Mouse (Mus musculus): Measurements from ENCODE around the gene Pars2. TPM values are rescaled to one million over a fixed set of nuclear protein-coding genes. Genes with fewer than 3 reads are reported as not detected.

Gene Pars2
- total RNA-seq (2021) = 1 to 10 TPM; 5.6 to 5.8 TPM

DNA sequence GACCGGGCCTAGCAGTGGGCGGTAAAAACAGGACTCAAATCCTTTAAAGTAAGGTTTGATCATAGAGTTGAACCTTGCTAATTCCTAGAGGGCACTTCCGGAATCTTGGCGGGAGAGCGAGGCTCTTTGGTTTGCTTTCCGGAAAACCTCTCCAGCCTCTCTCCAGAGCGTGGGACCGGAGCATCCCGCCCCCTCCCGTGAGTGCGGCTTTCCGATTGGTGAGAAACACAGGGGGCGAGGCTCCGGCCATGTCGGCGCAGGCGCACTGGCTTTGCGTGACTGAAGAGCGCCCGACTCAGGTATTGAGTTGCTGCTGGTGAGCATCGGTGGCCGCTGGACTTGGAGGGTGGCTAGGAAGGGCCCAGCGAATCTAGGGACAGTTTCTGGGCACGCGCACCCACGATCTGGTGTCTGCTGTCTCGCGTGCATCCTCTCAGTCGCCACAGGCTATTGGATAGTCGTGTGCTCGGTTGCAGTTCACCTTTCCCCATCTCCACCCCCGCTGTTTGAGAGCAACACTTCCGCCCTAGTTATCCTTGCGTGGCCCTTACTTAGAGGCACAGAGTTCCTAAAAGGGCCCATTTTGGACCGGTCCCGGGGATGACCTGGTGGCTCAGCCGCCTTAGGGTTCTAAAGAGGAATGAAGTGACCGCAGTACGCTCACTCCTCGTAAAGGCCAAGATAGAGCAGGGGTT, at the start of gene Pars2:
Gene Pars2, plus strand, starts transcription at position 237 of the 695 bp plus-strand sequence.
- intact Hi-C loops (cut with DNase I) = no loop called here

DNA sequence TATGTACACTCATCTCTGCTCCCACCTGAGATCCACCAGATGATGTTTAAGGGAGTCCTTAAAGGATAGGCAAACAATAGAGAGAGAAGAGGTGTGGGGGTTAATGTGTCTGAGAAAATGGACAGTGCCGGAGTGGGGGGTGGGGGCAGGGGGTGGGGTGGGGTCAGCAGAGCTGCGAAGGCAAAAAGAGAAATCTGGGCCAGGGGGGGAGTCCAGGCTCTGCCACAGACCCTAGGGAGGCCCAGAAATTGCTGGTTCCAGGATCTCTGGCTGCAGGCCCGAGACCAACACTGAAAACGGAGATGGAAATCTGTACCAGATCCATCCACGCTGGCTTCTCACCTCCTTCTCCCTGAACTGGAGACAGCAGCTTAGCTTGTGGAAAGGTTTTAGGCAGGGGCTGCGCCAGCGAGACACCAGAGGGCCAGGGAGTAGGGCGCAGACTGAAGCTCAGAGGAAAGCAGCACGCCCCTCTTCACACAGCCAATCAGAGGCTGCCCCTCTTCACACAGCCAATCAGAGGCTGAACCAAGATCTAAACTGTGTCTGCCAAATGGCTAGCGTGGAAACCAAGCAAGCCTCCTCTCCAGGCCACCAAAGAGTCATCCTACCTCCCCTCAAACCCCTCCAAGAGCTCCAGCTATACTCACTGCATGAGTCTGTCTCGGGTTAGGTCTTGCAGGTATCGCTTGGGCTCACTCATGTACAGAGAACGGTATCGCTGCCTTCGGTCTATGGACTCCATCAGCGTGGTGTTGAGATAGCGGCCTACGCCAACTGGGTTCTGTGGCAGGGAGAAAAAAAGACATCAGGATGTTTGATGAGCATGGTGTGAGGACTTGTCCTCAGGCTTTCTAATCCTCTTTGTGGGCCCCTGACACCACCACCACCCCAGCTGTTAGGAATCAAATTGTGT, 44.0 kb upstream of the Pars2 start:
- intact Hi-C loops (cut with DNase I) = no loop called here
- DNase-seq (ENCODE audit: low spot score in 2 of 2) = no peak

More for the DNA sequence above, at the start of gene Pars2:
- DNase-seq (ENCODE audit: low spot score in 2 of 2) = peak; percentile 96 to 98

DNA sequence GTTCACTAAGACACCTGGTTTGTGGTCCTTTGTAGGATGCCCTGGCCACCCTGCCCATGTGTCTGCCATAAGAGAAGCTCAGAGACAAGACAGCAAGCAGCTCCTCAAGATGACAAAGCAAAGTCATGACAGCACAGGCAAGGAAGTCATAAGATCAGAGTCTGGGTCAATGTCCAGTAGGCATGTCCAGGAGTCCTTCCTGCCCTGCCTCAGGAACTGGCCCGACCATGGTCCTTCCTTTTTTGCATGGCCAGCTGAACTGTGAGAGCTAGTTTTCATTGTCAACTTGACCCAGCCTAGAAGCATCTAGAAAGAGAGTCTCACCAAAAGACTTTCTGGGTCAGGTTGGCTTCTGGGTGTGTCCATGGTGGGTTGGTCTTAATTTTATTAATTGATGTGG, 43.0 kb upstream of the Pars2 start:
- no peak for DNase-seq (ENCODE audit: low spot score in 2 of 2)
- intact Hi-C loops (cut with DNase I) = no loop called here

DNA sequence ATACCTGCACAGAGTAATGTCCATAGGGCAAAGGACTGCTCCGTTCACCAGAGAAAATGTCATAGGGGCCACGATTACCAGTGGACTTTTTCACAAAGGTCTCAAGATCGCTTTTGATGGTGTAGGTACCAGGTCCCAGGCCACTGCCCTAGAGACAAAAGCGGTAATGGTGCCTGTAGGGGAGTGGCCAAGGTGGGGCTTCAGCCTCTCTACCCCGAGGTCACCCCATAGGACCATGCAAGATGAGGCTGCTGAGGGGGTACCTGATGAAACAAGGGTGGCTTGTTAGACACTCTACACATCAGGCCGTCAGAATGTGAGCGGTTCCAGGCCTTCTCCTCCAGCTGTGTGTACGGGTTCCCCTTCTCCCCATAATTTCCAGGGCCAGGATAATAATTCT, 37.8 kb upstream of the Pars2 start:
- intact Hi-C loops (cut with DNase I) = loop anchor here (10.0 kb wide), 4 partner anchors 222 to 732 kb away; partner anchors contain the start of gene Ssbp3
- no peak for DNase-seq (ENCODE audit: low spot score in 2 of 2)

DNA sequence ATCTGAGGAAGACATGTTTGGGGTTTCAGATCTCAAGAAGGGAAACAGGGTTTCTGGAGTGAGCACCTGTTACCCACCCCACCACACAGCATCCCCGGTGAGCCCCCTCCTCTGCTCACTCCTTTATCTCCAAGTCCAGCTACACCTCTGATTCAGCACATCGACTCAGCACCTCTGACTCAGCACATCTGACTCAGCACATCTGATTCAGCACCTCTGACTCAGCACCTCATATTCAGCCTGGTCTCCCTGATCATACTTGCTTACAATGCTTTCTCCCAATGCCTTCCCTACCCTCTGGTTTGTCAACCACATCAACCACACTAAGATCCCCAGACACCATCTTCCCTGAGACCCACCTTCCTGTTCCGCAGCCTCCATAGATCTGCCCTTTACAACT, 37.3 kb upstream of the Pars2 start:
- intact Hi-C loops (cut with DNase I) = loop anchor here (10.0 kb wide), 4 partner anchors 221 to 731 kb away; partner anchors contain the start of gene Ssbp3
- no peak for DNase-seq (ENCODE audit: low spot score in 2 of 2)

DNA sequence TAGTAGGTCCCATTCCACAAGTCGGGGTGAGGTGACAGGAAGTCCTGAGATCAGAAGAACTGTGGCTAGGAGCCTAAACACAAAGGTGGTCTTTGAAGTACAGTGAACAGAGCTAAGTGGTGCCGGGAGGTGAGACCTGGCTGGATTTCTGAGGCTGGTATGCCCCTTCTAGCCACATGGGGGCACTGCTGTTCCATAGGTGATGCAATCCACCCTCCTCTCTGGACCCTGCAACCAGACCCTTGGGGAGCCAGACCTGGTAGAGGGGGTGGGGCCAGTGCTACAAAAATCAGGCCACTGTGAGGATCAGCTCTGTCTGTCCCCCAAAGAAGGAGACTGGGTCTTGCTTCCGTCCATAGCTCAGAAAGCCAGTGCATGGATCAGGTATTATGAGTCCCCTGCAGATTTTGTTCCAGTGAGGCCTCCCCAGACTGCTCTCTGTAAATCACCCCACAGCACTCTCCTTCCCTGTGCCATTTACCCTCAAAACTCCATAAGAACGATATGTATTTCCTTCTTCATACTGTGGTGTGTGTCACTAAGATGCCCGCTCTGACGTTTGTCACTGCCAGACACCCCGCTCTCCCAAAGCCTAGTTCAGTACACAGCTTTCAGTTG, 36.6 kb upstream of the Pars2 start:
- intact Hi-C loops (cut with DNase I) = loop anchor here (1.0 to 10.0 kb wide), 5 partner anchors 94 to 731 kb away; partner anchors contain the start of gene Ssbp3
- peak; percentile 68 to 75 for DNase-seq (ENCODE audit: low spot score in 2 of 2)

DNA sequence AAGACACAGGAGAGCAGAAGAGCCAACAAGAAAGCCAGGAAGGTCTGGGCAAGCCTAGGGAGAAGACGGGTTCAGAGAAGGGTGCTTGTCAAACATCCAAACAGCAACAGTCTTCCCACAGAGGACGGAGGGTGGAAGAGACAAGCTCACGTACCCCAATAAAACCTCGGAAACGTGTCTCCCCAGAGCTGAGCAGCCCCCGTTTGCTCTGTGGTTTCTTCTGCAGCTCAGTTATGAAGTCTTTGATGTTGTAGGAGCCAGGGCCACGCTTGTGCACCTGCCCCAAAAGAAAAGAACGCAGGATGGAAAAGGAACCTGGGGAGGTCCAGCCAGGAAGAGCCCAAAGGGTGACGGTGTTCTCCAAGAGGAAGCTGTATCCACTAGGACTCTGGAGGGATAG, 36.0 kb upstream of the Pars2 start:
- intact Hi-C loops (cut with DNase I) = loop anchor here (1.0 to 10.0 kb wide), 5 partner anchors 93 to 730 kb away; partner anchors contain the start of gene Ssbp3
- DNase-seq (ENCODE audit: low spot score in 2 of 2) = no peak

DNA sequence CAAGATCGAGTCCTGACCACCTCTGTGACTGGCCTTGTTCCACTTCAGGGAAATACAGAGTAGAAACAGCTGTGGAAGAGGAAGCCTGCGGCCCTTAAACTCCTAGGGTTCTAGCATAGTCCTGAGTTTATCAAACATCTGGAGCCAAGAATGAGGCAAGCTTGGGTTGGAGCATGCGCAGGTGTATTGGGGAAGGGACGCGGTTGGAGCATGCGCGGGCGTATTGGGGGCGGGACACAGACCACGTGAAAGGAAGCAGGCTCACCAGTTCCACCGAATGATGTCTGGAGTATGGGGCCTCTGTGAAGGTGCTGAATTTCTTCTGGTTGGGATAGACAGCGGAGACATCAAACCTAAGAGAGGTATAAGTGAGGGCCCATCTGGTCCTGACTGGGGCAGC, 35.2 kb upstream of the Pars2 start:
- intact Hi-C loops (cut with DNase I) = loop anchor here (10.0 kb wide), 4 partner anchors 219 to 729 kb away; partner anchors contain the start of gene Ssbp3
- no peak for DNase-seq (ENCODE audit: low spot score in 2 of 2)

DNA sequence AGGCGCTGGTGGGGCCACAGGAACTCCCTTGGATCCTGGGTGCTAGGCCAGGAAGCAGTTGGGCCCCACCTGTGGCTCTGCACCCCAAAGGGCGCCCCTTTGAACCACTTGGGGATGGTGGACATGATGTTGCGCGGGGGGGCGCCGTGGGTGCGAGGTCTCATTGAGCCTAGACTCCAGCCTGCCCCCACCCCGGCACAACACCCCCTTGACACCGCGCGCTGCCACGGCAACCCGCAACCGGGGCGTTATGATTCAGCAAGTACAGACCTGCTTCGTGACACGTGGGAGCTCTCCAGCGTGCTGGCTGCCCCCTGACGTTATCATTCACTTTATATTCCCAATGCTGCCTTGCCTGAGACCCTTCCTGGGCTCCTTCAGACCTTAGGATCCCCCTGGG, 33.8 kb upstream of the Pars2 start, which contains the start of gene Lexm:
Gene Lexm, minus strand, starts transcription at position 186 of the 400 bp plus-strand sequence.
- DNase-seq (ENCODE audit: low spot score in 2 of 2) = peak in 1 of 2 experiments; percentile 39
- intact Hi-C loops (cut with DNase I) = loop anchor here (10.0 kb wide), 4 partner anchors 218 to 728 kb away; partner anchors contain the start of gene Ssbp3

DNA sequence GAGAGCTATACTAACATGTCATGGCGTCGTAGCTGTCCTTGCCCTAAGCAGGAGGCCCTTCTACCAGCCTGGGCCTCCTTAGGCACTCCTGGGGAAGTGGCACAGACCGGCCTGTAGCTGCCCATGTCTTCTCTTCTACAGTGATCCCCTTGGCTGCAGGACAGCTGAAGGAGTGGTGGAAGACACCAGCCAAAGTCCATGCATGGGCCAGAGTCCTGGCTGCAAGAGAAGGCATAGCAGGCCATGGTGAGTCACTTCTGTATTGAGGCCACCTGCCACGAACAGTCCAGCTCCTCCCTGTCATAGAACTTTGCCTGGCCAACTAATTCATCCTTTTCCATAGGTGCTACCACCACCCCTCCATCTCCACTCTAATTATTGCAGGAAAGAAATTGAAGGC, 32.0 kb upstream of the Pars2 start:
- intact Hi-C loops (cut with DNase I) = loop anchor here (10.0 kb wide), 4 partner anchors 216 to 726 kb away; partner anchors contain the start of gene Ssbp3

DNA sequence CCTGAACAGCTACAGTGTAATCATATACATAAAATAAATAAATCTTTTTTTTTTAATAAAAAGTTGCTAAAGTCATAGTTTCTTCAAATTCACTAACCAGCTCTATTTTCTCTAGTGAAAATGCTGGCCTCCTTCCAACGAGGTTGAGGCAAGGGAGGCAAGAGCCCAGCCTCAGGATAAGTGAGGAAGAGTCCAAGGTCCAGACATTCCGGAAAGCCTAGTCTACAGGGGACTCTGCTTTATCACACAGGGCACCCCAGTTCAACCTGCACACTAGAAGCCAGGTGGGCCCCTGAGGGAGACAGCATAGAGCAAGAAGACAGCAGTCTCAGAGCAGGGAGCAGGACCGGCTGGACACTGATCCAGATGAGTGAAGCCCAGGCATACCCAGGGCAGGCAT, 29.4 kb upstream of the Pars2 start:
- DNase-seq (ENCODE audit: low spot score in 2 of 2) = no peak
- intact Hi-C loops (cut with DNase I) = no loop called here

More for the DNA sequence above, 32.0 kb upstream of the Pars2 start:
- DNase-seq (ENCODE audit: low spot score in 2 of 2) = no peak

DNA sequence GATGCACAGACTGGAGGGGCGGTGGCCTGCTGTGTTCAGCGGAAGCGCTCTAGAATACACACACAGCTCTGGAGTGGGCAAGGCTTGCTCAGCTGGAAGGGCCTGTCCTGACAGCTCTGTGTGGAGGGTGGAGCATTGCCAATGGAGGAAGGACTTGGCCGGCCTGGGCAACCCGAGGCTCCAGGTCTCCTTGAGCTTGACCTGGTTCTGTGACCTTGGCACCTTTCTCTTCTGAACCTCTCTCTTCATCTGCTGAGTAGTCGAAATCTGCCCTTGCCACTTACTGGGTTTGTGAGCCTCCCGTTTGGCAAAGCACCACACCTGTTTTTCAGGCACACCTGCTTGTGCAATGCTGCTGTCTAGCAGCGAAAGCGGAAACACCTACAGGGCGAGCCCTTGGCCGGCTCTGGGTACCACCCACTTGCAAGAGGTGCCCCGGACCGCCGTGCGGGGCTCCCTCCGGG, 28.8 kb upstream of the Pars2 start, which contains the start of gene Ttc22:
Gene Ttc22, plus strand, starts transcription at position 403 of the 464 bp plus-strand sequence.
- intact Hi-C loops (cut with DNase I) = no loop called here

DNA sequence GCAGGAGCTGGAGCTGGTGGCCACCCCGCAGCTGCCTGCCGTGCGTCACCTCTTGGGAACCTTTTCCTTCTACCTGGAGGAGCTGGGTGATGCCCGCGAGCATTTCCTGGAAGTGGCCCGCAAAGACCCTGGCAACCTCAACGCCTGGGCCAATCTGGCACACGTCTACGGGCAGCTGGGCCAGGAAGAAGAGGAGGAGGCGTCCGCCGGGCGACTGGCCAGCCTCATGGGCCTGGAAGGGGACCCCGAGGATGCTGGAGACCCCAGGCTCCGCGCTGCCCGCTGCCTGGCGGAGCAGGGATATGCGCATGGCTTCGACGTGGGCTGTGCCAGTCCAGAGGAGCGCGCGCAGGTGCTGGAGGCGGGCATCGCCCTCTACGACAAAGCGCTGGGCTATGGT, 28.2 kb upstream of the Pars2 start:
- DNase-seq (ENCODE audit: low spot score in 2 of 2) = no peak
- intact Hi-C loops (cut with DNase I) = no loop called here

More for the DNA sequence above, 28.8 kb upstream of the Pars2 start, which contains the start of gene Ttc22:
- no peak for DNase-seq (ENCODE audit: low spot score in 2 of 2)

DNA sequence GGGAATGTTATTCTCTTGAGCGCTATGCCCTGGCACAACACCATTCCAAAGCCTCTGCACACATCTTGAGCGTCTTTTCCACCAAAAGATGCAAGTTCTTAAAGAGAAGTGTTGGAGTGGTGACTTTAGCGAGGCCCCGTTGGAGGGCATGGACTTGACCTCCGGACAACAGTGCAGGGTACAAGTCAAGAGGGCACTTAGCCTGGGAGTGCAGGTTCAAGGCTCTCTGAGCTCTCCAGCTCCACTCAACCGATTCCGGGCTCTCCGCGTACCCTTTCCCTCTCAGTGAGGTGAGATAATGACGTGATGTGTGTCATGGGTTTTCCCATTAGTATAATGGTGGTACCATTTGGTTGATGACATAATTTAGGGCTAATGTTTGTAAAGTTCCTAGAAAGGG, 26.6 kb upstream of the Pars2 start:
- intact Hi-C loops (cut with DNase I) = no loop called here

DNA sequence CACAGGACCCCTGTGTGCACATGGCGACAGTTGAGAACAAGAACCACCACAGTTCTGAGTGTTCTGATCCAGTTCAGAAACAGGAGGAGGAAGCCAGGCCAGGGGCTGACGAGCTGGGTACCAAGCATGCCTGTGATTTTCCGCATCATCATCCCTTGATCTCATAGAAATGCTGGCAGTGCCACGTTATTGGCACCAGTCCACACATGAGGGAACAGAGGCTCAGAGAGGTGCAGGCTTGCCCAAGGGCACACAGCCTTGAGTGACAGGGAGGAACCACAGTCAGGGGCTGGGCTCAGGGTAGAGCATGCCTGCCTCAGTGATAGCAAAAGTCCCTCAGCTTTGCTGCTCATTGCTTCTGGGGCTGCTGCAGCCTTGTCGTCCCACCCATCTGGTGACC, 23.1 kb upstream of the Pars2 start:
- intact Hi-C loops (cut with DNase I) = no loop called here
- DNase-seq (ENCODE audit: low spot score in 2 of 2) = no peak

More for the DNA sequence above, 26.6 kb upstream of the Pars2 start:
- DNase-seq (ENCODE audit: low spot score in 2 of 2) = no peak

DNA sequence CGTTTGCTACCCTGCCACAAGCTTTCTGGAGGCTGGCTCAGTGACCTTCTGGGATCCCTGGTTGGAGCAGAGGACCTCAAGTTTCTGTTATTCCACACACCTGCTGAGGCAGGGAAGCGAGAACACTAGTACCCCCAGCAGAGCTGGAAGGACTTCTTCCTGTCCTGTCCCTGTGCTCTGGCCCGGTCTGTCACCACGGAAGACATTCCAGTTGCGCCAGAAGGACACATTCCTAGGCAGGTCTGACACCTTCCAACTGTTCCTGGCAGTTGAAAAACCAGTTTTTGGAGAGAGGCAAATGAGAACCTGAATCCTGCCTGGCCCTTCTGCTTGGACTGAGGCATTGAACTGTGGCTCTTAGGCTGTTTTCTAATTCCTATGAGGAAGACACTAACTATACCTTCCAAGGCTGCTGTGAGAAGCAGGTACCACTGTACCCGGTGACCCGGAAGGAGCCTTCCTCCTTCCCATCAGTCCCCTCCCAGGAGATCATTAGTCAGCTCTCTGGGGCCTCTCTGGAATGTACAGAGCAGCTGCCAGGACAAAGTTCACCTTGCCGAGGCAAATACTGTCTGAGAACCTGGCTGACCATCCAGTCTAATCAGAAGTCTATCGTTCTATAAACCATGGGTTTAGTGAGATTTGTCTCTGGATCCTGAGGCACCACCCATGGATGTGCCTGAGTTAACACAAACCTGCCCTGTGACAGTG, 22.1 kb upstream of the Pars2 start:
- intact Hi-C loops (cut with DNase I) = no loop called here
- no peak for DNase-seq (ENCODE audit: low spot score in 2 of 2)

DNA sequence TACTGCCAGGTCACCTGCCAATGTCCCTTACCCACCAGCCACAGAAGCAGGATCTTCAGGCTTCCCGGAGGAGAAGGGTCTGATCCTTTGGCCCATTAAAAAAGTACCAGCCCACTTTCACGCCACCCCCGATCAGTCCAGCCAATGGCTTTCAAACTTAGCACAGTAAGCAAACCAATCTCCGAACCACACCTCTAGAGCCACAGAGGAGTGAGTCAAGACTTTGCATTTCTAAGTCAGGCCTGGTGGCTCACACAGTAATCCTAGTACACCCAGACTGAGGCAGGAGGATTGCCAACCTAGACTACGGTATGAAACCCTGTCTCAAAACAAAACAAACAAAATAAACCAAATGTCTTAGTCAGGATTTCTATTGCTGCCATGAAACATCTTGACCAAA, 21.5 kb upstream of the Pars2 start:
- intact Hi-C loops (cut with DNase I) = no loop called here
- no peak for DNase-seq (ENCODE audit: low spot score in 2 of 2)

DNA sequence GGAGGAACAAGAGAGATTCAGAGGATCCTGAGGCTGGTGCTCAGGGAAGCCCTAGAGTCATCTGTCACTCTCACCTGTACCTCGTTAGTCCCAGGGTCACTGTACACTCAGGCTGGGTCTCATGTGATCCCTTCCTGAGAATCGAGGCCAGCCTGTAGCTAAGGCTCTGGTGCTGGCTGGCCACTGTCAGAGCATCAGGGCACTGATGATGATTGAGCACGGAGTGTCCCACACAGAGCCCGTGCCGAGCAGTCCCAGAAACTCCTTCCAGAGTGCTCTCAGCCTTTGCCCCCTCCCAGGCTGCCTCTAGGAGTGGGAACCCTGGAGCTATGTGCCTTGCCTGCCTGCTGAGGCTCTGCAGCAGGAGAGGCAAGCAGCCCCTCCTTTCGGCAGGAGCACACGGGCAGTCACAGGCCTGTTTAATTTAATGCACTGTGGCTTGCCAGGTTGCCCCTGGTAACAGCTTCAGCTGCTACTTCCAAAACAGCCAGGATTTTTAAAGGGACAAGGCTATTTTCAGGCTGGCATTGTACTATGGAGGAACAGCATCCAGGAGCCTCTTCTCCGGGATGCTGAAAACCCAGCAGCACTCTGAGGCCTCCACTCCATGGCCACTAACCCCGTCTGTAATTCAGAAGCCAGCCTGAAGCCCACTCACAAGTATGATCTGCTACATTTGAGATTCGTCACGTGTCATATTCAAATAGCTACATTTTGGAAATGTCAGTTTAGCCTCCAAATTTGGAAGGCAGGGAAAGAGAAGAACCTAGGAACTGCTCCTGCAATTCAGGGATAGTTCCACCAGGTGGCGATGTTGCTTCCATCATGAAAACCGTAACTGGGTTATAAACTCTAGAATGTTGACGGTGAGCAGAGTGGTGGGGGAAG, 20.3 kb upstream of the Pars2 start:
- intact Hi-C loops (cut with DNase I) = loop anchor here (1.0 to 5.0 kb wide), 2 partner anchors 78 to 207 kb away; no protein-coding TSS in a partner anchor
- DNase-seq (ENCODE audit: low spot score in 2 of 2) = peak; percentile 86 to 91
